Mouse (Mus musculus) gastrocnemius, adult 18-20 months (tissue): ENCODE data around the gene Ppp1r3f. TPM values are rescaled to one million over a fixed set of nuclear protein-coding genes. Genes with fewer than 3 reads are reported as not detected.

Experiments used
- DNase-seq: peaks from one replicate; pipeline ENCODE4 v3.0.0; 2021; ENCODE audit warnings: low spot score
- total RNA-seq, 2 experiments: library from RNA; stranded (reverse); gene quantifications; 2 replicates each; pipeline ENCODE4 v1.2.3; 2021

Ppp1r3f gene
- total RNA-seq, 2 experiments from 2014 or later = 3.1 to 3.9 TPM

- no peak for DNase-seq
Observed at GRCm38 (mm10) chrX:7563076-7563475, 11.0 kb downstream of the Ppp1r3f start.

- no peak for DNase-seq
Observed at GRCm38 (mm10) chrX:7553474-7553873, 20.6 kb downstream of the Ppp1r3f start.

- no peak for DNase-seq
Observed at GRCm38 (mm10) chrX:7524961-7525360, 49.1 kb downstream of the Ppp1r3f start.

Other genes with a start within 250 kb of the Ppp1r3f start
- under 1 TPM; 0.16 to 0.33 TPM for gene Usp27x, start 198.5 kb downstream of the Ppp1r3f start, total RNA-seq
- gene Foxp3, start 639 bp downstream of the Ppp1r3f start, total RNA-seq = under 1 TPM in 1 of 2 experiments, not detected in 1; 0.11 TPM
- 10 to 100 TPM; 10.6 to 12.4 TPM for gene Ccdc22, start 31.2 kb upstream of the Ppp1r3f start, total RNA-seq
- gene Cacna1f, start 32.8 kb upstream of the Ppp1r3f start, total RNA-seq = not detected
- 1 to 10 TPM; 1.4 to 1.5 TPM for gene Syp, start 64.2 kb upstream of the Ppp1r3f start, total RNA-seq
- 10 to 100 TPM; 10.8 to 26.5 TPM for gene Prickle3, start 83.0 kb upstream of the Ppp1r3f start, total RNA-seq
- gene Plp2, start 97.1 kb upstream of the Ppp1r3f start, total RNA-seq = 10 to 100 TPM; 30.3 to 35.0 TPM
- gene Magix, start 107.0 kb upstream of the Ppp1r3f start, total RNA-seq = 10 to 100 TPM; 30.6 to 33.7 TPM
- gene Gpkow, start 122.8 kb upstream of the Ppp1r3f start, total RNA-seq = 10 to 100 TPM; 14.3 to 15.0 TPM
- 10 to 100 TPM; 32.4 to 37.1 TPM for gene Wdr45, start 140.1 kb upstream of the Ppp1r3f start, total RNA-seq
- gene Gm45208, start 148.0 kb upstream of the Ppp1r3f start, total RNA-seq = under 1 TPM in 1 of 2 experiments, not detected in 1; 0.45 TPM
- 1 to 10 TPM; 5.0 to 5.6 TPM for gene Praf2, start 154.2 kb upstream of the Ppp1r3f start, total RNA-seq
- gene Ccdc120, start 176.6 kb upstream of the Ppp1r3f start, total RNA-seq = under 1 TPM; 0.34 to 0.50 TPM
- 1 to 10 TPM; 7.9 to 9.2 TPM for gene Tfe3, start 188.3 kb upstream of the Ppp1r3f start, total RNA-seq
- 10 to 100 TPM; 16.7 to 19.5 TPM for gene Gripap1, start 215.5 kb upstream of the Ppp1r3f start, total RNA-seq
- under 1 TPM in 1 of 2 experiments, not detected in 1; 0.12 TPM for gene Kcnd1, start 248.0 kb upstream of the Ppp1r3f start, total RNA-seq